Mouse (Mus musculus) telencephalon, adult 2 months (tissue): Measurements from ENCODE around the gene Trabd.

Source experiments
- DNase-seq: peaks from one replicate; pipeline ENCODE4 v3.0.0-alpha.2; 2011; ENCODE audit warnings: low read depth, low spot score

Gene Trabd

GRCm38 (mm10) chr15:89127364-89127940, 52.5 kb downstream of the Trabd start:
- DNase-seq = no peak

DNA sequence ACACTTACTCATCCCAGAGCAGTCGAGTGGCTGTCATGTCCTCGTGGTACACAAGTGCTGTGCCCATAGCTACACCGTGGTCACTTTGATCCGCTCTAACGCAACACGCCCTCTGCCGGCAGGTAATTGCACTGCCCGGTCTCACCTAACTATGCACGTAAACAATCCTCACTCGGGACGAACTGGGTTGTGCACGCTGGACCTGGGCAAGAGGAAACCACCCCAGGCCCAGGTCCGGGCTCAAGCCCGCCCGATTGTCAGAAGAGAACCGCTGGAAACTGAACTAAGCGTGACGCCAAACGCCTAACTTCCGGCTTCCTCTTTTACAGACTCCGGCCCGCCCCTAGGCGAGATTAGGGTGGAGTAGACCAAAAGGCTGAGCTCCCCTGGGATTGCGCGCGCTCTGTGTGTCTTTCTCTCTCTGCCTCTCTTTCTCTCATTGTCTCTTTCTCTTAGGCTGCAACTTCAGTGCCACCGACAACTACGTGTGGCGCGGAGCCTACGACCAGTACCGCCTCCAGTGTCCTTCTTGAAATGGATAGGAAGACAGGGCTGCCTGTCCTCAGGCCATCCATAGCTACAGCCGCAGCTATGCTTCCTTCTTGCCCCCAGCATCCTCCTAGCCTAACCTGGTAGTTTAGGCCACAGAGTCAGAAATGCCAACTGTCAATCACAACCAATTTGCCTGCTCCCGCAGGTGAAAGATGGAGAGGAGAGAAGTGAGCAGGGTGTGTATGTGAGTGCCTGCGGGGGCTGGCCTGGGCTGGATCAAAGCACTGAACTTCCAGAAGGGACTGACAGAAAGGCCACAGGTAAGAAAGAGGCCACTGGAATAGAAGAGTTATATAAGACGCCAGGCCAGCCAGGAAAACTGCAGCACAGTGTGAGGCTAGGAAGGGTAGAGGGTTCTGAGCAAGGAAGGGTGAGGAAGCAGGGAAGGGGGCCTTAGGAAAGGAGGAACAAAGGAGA, 53.7 kb downstream of the Trabd start, which contains the start of gene Hdac10:
Gene Hdac10, minus strand, starts transcription at position 319 of the 969 bp plus-strand sequence.
- no peak for DNase-seq

DNA sequence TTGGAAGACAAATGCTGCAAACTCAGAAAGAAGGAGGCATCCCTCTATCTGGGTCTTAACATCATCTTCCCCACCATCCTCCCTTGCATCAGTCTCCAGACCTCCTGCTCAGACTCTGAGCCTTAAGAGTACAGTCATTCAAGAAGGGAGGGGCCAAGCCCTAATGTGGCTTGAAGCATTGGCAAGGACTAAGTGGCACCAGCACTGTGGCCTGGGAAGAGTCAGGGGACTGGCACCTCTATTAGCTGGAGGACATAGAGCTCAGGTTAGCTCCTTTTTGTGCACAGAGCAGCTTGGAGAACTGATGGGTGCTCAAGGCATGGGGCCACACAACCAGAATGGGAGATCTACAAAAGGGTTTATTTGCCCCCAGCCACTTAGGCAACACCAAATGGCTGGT, 55.3 kb downstream of the Trabd start:
- no peak for DNase-seq

DNA sequence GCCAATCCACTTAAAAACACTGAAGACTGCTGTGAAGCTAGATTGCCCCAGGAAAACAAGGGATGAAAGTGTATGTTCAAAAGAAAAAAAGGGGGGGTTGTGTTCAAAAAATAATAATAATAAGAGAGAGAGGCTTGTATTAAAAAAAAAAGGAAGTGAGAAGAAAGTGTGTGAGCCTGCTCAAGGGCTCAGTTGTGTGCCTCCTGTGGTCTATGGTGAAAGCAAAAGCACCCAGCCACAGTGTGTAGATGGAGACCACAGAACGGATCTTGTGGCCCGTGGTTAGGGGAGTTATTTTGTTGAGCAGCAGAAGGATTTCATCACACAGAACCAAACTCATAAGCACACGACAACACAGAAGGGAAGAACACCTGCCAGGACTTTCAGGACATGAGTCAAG, 56.4 kb downstream of the Trabd start:
- no peak for DNase-seq
